Mouse (Mus musculus) liver, embryonic 15.5 days (tissue): ENCODE measurements around the gene Diaph2. TPM values are rescaled to one million over a fixed set of nuclear protein-coding genes. Genes with fewer than 3 reads are reported as not detected.

Experiments
- ATAC-seq: fragments of 200-750 bp; cut with Nextera tagmentation; 2 replicates; pipeline ENCODE4 v1.8.0; 2017; ENCODE audit warnings: moderate number of reproducible peaks, mild to moderate bottlenecking, moderate library complexity; ENCODE audit not compliant: insufficient read depth
- H3K27ac ChIP-seq: fragments of 300-500 bp; sonication (generic); replicated peaks from 2 replicates; pipeline ENCODE4 v1.5.1; 2015; ENCODE audit warnings: mild to moderate bottlenecking, inconsistent platforms
- H3K27me3 ChIP-seq: fragments of 300-500 bp; sonication (generic); 2 replicates; pipeline ENCODE4 v1.6.1; 2015; ENCODE audit warnings: mild to moderate bottlenecking, inconsistent platforms
- H3K36me3 ChIP-seq: fragments of 300-500 bp; sonication (generic); replicated peaks from 2 replicates; pipeline ENCODE4 v1.6.1; 2015; ENCODE audit warnings: moderate library complexity, mild to moderate bottlenecking, inconsistent platforms
- H3K4me1 ChIP-seq: fragments of 300-500 bp; sonication (generic); replicated peaks from 2 replicates; pipeline ENCODE4 v1.6.1; 2015; ENCODE audit warnings: inconsistent platforms
- H3K4me2 ChIP-seq: fragments of 300-500 bp; sonication (generic); 2 replicates; pipeline ENCODE4 v1.6.1; 2015; ENCODE audit warnings: moderate library complexity, mild to moderate bottlenecking, inconsistent platforms
- H3K4me3 ChIP-seq: fragments of 300-500 bp; sonication (generic); replicated peaks from 2 replicates; pipeline ENCODE4 v1.5.1; 2015; ENCODE audit warnings: mild to moderate bottlenecking, inconsistent platforms
- H3K9ac ChIP-seq: fragments of 300-500 bp; sonication (generic); 2 replicates; pipeline ENCODE4 v1.6.1; 2015; ENCODE audit warnings: moderate library complexity, mild to moderate bottlenecking, inconsistent platforms
- H3K9me3 ChIP-seq: fragments of 300-500 bp; sonication (generic); replicated peaks from 2 replicates; pipeline ENCODE4 v1.6.1; 2016; ENCODE audit warnings: inconsistent platforms
- WGBS: fragments of 180-500 bp; shearing (Covaris S2); methylation state at CpG from one replicate; pipeline ENCODE4 v1.1.7; 2015; ENCODE audit warnings: mixed read lengths; ENCODE audit not compliant: insufficient replicate concordance; 5-methylcytosine and 5-hydroxymethylcytosine counted together
- polyA plus RNA-seq: library from polyadenylated mRNA; unstranded; fragments of >200 nt; fragmentation: Nextera tagmentation; extraction: Ambion mirVana; gene quantifications from 2 replicates; pipeline ENCODE4 v1.2.1, GENCODE M21; 2015

The Diaph2 gene
- polyA plus RNA-seq, 1 experiment from 2014 or later: 1.5 TPM

- ATAC-seq: no peak
- H3K4me1 ChIP-seq: no peaks in the 10 kb centered on the region
- WGBS: 73% methylated on average over 4 of the region's 4 CpGs
These were observed 702.9 kb downstream of the Diaph2 start for GRCm38 (mm10) chrX:130452488-130452823.

DNA sequence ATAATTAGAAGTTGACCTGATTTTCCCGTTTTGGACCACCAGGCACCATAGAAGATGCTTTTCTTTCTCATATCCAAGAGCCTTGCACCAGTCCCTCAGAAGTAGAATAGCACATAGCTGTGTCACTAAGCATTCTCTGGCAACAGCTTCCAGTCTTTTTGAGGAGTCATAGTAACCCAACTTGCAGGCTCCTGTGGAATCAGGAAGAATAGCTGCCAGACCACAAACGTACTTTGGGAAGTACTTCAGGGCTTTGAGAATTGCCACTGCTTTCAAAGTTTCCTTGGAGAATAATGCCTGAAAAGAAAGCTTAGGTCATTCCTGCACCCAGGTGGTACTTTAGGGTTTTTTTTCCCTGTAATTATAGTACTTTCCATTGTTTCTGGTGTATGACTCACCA lies 723.6 kb downstream of the Diaph2 start:
- Histone ChIP-seq H3K36me3 (no peaks in the 10 kb centered on the region), H3K27ac (no peak overlapping the region), H3K4me2 (no peak overlapping the region), H3K4me3 (no peak overlapping the region), H3K9me3 (no peaks in the 10 kb centered on the region), H3K4me1 (no peaks in the 10 kb centered on the region), H3K27me3 (no peaks in the 10 kb centered on the region), H3K9ac (no peak overlapping the region)
- no peak for ATAC-seq
- WGBS: 35% methylated on average over 2 of the region's 2 CpGs

More at GRCm38 (mm10) chrX:130452488-130452823, 702.9 kb downstream of the Diaph2 start:
- Histone ChIP-seq H3K9me3 (no peaks in the 10 kb centered on the region), H3K4me3 (no peak overlapping the region), H3K36me3 (no peaks in the 10 kb centered on the region), H3K27ac (no peak overlapping the region), H3K27me3 (no peaks in the 10 kb centered on the region), H3K4me2 (no peak overlapping the region), H3K9ac (no peak overlapping the region)

DNA sequence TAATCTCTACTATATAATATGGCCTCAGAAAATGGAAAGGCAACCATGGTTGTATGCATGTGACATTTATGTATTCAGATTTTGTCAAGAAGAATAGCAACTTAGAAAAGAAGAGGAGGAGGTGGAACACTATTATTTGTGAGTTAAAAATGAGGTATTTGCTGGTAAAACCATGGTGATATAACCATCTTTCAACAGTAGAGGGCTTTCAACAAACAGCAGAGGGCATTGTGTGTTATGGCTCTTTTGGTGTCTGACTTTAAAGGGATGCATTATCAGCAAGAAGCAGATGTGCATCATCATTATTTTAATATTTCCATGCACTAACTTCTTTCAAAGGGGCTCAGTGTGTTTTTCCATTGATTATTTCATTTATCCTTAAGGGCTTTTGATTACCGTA lies 731.3 kb downstream of the Diaph2 start:
- no peak overlapping the region for H3K9ac ChIP-seq
- ATAC-seq: no peak
- no peaks in the 10 kb centered on the region for H3K9me3 ChIP-seq
- no peaks in the 10 kb centered on the region for H3K27me3 ChIP-seq
- no peaks in the 10 kb centered on the region for H3K36me3 ChIP-seq
- H3K4me1 ChIP-seq: no peaks in the 10 kb centered on the region
- no peak overlapping the region for H3K4me2 ChIP-seq
- H3K27ac ChIP-seq: no peak overlapping the region
- H3K4me3 ChIP-seq: no peak overlapping the region
- 86% methylated on average over 1 of the region's 1 CpGs for WGBS

DNA sequence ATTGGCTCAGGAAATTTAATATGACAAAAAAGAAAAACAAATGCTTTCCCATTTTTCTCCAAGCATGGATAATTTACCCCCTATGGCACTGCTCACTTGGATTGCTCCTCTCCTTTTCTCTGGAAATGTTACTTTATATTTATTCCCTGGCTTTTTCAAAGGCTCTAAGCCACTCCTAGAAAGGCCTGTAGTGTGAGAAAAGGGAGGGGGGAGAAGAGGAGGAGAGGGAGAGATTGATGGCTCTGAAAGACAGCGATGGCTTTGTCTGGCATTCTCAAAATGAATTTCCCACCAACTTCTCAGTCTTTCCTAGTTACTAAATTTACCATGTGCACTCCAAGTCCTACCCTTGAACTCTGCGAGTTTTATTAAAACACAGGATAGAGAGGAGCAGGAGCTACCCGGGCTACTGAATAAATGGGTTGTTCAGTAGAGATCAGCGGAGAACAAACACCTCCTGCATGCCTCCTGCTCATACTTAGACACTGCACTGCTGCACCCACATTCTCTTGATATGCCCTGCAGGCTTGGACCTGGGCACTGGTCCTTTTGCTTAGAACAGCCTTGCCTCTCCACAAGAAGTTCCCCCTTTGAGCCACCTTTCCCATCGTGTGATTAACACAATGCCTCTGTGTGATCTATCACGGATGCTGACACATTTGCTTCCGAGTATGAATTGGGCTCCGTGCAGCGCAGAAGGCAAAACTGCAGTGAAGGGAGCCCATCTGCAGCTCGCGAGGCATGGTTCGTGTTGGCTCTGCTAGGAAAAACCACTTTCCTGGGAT lies 753.3 kb downstream of the Diaph2 start:
- no peak overlapping the region for H3K4me3 ChIP-seq
- H3K9ac ChIP-seq: no peak overlapping the region
- no peaks in the 10 kb centered on the region for H3K9me3 ChIP-seq
- H3K4me1 ChIP-seq: no peaks in the 10 kb centered on the region
- no peak overlapping the region for H3K27ac ChIP-seq
- no peaks in the 10 kb centered on the region for H3K27me3 ChIP-seq
- ATAC-seq: no peak
- no peaks in the 10 kb centered on the region for H3K36me3 ChIP-seq
- 66% methylated on average over 12 of the region's 12 CpGs for WGBS
- no peak overlapping the region for H3K4me2 ChIP-seq

- H3K4me3 ChIP-seq: no peak overlapping the region
- no peak overlapping the region for H3K9ac ChIP-seq
- no peaks in the 10 kb centered on the region for H3K36me3 ChIP-seq
- WGBS: 64% methylated on average over 3 of the region's 3 CpGs
- ATAC-seq: no peak
- H3K27me3 ChIP-seq: no peaks in the 10 kb centered on the region
- no peak overlapping the region for H3K4me2 ChIP-seq
- H3K4me1 ChIP-seq: no peaks in the 10 kb centered on the region
- H3K27ac ChIP-seq: no peak overlapping the region
- no peaks in the 10 kb centered on the region for H3K9me3 ChIP-seq
These were observed 753.9 kb downstream of the Diaph2 start for GRCm38 (mm10) chrX:130503465-130503860.

GRCm38 (mm10) chrX:130505626-130506025 lies 756.1 kb downstream of the Diaph2 start:
- no peaks in the 10 kb centered on the region for H3K27me3 ChIP-seq
- no peak overlapping the region for H3K4me3 ChIP-seq
- H3K9ac ChIP-seq: no peak overlapping the region
- no peak overlapping the region for H3K4me2 ChIP-seq
- H3K27ac ChIP-seq: no peak overlapping the region
- 46% methylated on average over 5 of the region's 5 CpGs for WGBS
- no peaks in the 10 kb centered on the region for H3K36me3 ChIP-seq
- no peak for ATAC-seq
- H3K4me1 ChIP-seq: no peaks in the 10 kb centered on the region
- H3K9me3 ChIP-seq: no peaks in the 10 kb centered on the region
